Mouse (Mus musculus) liver, embryonic 14.5 days (tissue): ENCODE data around the gene Atg13.

Experiments used
- CTCF ChIP-seq: IDR thresholded peaks from 2 replicates; pipeline ENCODE4 v1.5.1; 2016; ENCODE audit warnings: antibody characterized with exemption, low read depth, control low read depth
- EP300 ChIP-seq: IDR thresholded peaks from 2 replicates; pipeline ENCODE4 v1.6.1; 2016; ENCODE audit warnings: antibody characterized with exemption, low read depth

GRCm38 (mm10) chr2:91729971-91730821 lies 19.8 kb upstream of the Atg13 start, which contains the start of gene Ambra1:
- TF ChIP-seq CTCF (peak; percentile 60), EP300 (no peak)
